Mouse (Mus musculus) gastrocnemius, adult 18-20 months (tissue): ENCODE measurements around the gene Cacna1f. TPM values are rescaled to one million over a fixed set of nuclear protein-coding genes. Genes with fewer than 3 reads are reported as not detected.

Experiments
- DNase-seq: peaks from one replicate; pipeline ENCODE4 v3.0.0; 2021; ENCODE audit warnings: low spot score
- total RNA-seq, 2 experiments: library from RNA; stranded (reverse); gene quantifications; 2 replicates each; pipeline ENCODE4 v1.2.3; 2021

Cacna1f gene
- total RNA-seq, 2 experiments from 2014 or later: not detected

GRCm38 (mm10) chrX:7673578-7674281 lies 66.8 kb downstream of the Cacna1f start:
- DNase-seq: no peak

DNA sequence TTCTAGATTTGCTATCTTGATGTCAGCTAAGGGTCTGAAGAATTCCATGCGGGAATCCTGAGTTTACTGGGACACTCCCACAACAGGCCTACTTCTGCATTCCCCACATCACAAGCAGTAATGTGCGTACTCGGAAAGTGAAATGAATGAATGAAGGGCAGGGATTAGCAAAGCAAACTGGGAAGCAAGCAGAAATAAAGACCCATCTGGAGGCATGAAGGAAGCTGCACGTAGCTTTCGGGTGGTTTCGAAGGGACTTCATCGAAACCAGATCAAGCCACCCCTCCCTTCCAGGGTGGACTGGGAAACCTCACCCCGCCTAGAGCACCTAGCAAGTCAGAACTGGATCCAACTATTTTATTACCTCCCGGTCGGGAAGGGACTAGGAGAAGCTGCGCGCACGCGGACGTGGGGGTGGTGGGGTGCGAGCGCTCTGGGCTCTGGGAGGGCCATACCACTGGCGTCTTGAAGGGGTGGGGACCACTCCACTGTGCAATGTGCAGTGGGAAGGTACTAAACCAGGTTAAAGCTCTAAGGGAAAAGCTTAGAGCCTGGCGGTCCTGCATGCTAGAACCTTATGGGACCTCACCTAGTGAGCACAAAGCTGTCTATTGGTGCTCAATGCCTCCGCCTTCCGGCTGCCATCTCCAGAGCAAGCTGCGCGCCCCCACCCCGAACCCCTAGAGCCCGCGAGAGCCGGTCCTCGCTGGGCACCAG lies 67.6 kb downstream of the Cacna1f start:
- DNase-seq: no peak

- no peak for DNase-seq
Observed at GRCm38 (mm10) chrX:7675001-7675380, 68.1 kb downstream of the Cacna1f start.

DNA sequence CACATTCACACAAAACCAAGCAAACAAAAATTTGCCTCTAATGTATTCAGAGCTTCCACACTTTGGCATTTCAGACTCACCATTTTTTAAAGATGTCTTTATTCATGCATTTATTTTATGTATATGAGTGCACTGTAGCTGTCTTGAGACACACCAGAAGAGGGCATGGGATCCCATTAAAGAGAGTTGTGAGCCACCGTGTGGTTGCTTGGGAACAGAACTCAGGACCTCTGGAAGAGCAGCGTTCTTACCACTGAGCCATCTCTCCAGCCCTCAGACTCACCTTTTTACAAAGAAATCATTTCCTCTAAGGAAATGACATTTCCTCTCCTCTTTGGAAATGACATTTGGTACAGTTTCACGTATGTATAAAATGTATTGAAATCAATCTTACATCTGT lies 72.1 kb downstream of the Cacna1f start:
- no peak for DNase-seq

DNA sequence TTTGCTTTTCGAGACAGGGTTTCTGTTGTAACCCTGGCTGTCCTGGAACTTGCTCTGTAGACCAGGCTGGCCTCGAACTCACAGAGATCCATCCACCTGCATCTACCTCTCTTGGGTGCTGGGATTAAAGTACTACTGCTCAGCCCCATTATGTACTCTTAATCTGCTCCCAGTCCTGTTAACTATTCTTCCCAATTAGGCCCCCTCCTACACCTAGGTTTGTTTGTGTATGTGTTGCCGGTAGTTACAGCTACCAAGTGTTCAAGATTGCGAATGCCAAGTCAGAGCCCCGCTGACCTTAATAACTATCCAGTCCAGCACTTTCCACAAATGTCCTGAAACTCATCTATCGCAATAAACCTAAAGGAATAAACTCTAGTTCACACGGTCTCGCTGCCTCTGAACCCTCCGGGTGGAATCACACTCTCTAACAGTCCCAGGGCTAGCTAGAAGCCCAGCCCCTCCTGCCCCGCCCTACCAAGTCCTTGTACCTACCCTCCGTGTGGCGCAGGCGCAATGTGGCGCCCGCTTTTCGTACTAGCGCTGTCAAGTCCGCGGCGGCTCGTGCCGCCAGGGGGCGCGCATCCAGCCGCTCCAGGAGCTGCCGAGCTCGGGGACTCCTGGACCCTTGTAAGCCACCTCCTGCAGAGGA lies 72.6 kb downstream of the Cacna1f start:
- peak; percentile 88 for DNase-seq

DNA sequence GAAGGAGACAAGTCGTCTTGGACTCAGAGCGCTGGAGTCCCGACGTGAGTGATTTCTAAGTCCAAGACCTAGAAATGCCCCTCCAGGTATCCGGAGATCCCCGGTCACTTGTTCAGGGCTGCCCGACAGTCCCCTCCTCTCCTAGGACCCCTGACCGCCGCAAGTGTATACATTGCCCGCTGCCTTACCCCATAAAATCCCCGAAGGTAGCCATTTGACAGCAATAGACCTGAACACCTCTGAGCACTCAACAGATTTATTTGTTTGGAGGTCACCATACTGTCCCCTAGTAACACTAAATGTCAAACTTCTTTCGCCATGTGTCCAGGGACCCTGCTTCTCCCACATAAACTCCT lies 73.2 kb downstream of the Cacna1f start:
- no peak for DNase-seq

DNA sequence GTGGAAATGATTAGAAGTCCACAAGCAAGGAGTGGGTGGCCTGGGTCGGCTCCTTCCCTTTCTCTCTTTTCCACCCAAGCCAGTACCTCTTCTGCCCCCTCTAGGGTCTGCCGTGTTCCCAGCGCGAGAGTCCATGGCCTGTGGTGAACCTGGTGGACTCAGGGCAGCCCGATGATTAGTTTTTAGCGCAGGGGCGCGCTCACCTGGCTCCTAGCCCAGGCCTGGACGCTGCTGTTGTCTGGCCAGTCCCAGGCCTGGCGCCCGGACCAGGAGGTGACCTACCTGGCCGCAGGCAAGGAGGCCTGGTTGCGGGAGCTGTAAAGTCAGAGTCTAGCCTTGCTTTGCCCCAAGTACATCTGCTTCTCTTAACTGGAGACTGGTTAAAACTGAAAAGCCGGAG lies 74.0 kb downstream of the Cacna1f start, which contains the start of gene Magix:
TSS of gene Magix (minus strand) at position 388 of the 400 bp plus-strand sequence.
- peak; percentile 46 for DNase-seq

Other genes starting within 250 kb of the Cacna1f start
- gene Usp27x, start 231.3 kb upstream of the Cacna1f start, total RNA-seq: under 1 TPM; 0.16 to 0.33 TPM
- under 1 TPM in 1 of 2 experiments, not detected in 1; 0.11 TPM for gene Foxp3, start 33.4 kb upstream of the Cacna1f start, total RNA-seq
- 1 to 10 TPM; 3.1 to 3.9 TPM for gene Ppp1r3f, start 32.8 kb upstream of the Cacna1f start, total RNA-seq
- gene Ccdc22, start 1.6 kb upstream of the Cacna1f start, total RNA-seq: 10 to 100 TPM; 10.6 to 12.4 TPM
- gene Syp, start 31.4 kb downstream of the Cacna1f start, total RNA-seq: 1 to 10 TPM; 1.4 to 1.5 TPM
- 10 to 100 TPM; 10.8 to 26.5 TPM for gene Prickle3, start 50.2 kb downstream of the Cacna1f start, total RNA-seq
- gene Plp2, start 64.3 kb downstream of the Cacna1f start, total RNA-seq: 10 to 100 TPM; 30.3 to 35.0 TPM
- 10 to 100 TPM; 30.6 to 33.7 TPM for gene Magix, start 74.2 kb downstream of the Cacna1f start, total RNA-seq
- gene Gpkow, start 90.0 kb downstream of the Cacna1f start, total RNA-seq: 10 to 100 TPM; 14.3 to 15.0 TPM
- 10 to 100 TPM; 32.4 to 37.1 TPM for gene Wdr45, start 107.2 kb downstream of the Cacna1f start, total RNA-seq
- gene Gm45208, start 115.2 kb downstream of the Cacna1f start, total RNA-seq: under 1 TPM in 1 of 2 experiments, not detected in 1; 0.45 TPM
- 1 to 10 TPM; 5.0 to 5.6 TPM for gene Praf2, start 121.4 kb downstream of the Cacna1f start, total RNA-seq
- under 1 TPM; 0.34 to 0.50 TPM for gene Ccdc120, start 143.8 kb downstream of the Cacna1f start, total RNA-seq
- 1 to 10 TPM; 7.9 to 9.2 TPM for gene Tfe3, start 155.5 kb downstream of the Cacna1f start, total RNA-seq
- 10 to 100 TPM; 16.7 to 19.5 TPM for gene Gripap1, start 182.7 kb downstream of the Cacna1f start, total RNA-seq
- under 1 TPM in 1 of 2 experiments, not detected in 1; 0.12 TPM for gene Kcnd1, start 215.2 kb downstream of the Cacna1f start, total RNA-seq
- gene Otud5, start 234.3 kb downstream of the Cacna1f start, total RNA-seq: 10 to 100 TPM; 14.6 to 17.1 TPM